Mouse (Mus musculus): ENCODE measurements around the gene Rhobtb1.

GRCm38 (mm10) chr10:69305600-69305999 is 154.4 kb downstream of the Rhobtb1 start:
- TF ChIP-seq CTCF (IDR thresholded peaks at IDR 0.05; ENCODE audit: extremely low read depth, insufficient read depth, insufficient read length, insufficient replicate concordance) (no peak), POLR2A (IDR thresholded peaks at IDR 0.05; ENCODE audit: low read depth, low read length) (no peak)
